Mouse (Mus musculus): ENCODE measurements around the gene Nfib.

- TF ChIP-seq CTCF (IDR thresholded peaks at IDR 0.05; ENCODE audit: low read depth, low read length) (no peak), POLR2AphosphoS5 (IDR thresholded peaks at IDR 0.05; ENCODE audit: insufficient replicate concordance, low read depth, low read length) (no peak), TAL1 (conservative IDR thresholded peaks at IDR 0.05; ENCODE audit: low read depth, low read length) (no peak)
Measured at GRCm38 (mm10) chr4:82306045-82306444, 399.5 kb downstream of the Nfib start.

Measured in G1E (cell line).